Mouse (Mus musculus) layer of hippocampus, postnatal 25 days (tissue): ENCODE measurements around the gene Olfr1148. TPM values are rescaled to one million over a fixed set of nuclear protein-coding genes. Genes with fewer than 3 reads are reported as not detected.

Experiments
- DNase-seq, 2 experiments: peaks; one replicate each; pipeline ENCODE4 v3.0.0; 2022; ENCODE audit warnings: mixed read lengths in 2 of 2, low spot score in 1 of 2; ENCODE audit errors: extremely low spot score in 1 of 2
- total RNA-seq, 2 experiments: library from RNA; stranded (reverse); gene quantifications; 2 replicates each; pipeline ENCODE4 v1.2.3; 2021

Olfr1148 gene
- not detected for total RNA-seq

- no peak for DNase-seq
Measured at GRCm38 (mm10) chr2:87830233-87830632, at the start of gene Olfr1148. TSS of gene Olfr1148 (plus strand) at chr2:87830533.

- no peak for DNase-seq
Measured at GRCm38 (mm10) chr2:87800292-87800691, 30.0 kb upstream of the Olfr1148 start, which contains the start of gene Olfr1143. TSS of gene Olfr1143 (plus strand) at chr2:87800592.

GRCm38 (mm10) chr2:87809522-87809921, 20.8 kb upstream of the Olfr1148 start, which contains the start of gene Olfr1145:
TSS of gene Olfr1145 (plus strand) at chr2:87809822.
- DNase-seq: no peak

GRCm38 (mm10) chr2:87843693-87844092, 13.4 kb downstream of the Olfr1148 start, which contains the start of gene Olfr1150-ps1:
TSS of gene Olfr1150-ps1 (plus strand) at chr2:87843993.
- no peak for DNase-seq

GRCm38 (mm10) chr2:87855562-87855961, 25.2 kb downstream of the Olfr1148 start, which contains the start of gene Olfr1151:
TSS of gene Olfr1151 (plus strand) at chr2:87855862.
- DNase-seq: no peak

- no peak for DNase-seq
Measured at GRCm38 (mm10) chr2:87866192-87866591, 35.9 kb downstream of the Olfr1148 start, which contains the start of gene Olfr1152. TSS of gene Olfr1152 (plus strand) at chr2:87866492.

Other genes with a start within 250 kb of the Olfr1148 start
- gene Olfr1130, start 224.3 kb upstream of the Olfr1148 start, total RNA-seq: not detected
- gene Olfr1131, start 203.4 kb upstream of the Olfr1148 start, total RNA-seq: not detected
- not detected for gene Olfr1132, start 193.0 kb upstream of the Olfr1148 start, total RNA-seq
- not detected for gene Olfr1133, start 183.2 kb upstream of the Olfr1148 start, total RNA-seq
- gene Olfr1134, start 172.1 kb upstream of the Olfr1148 start, total RNA-seq: not detected
- not detected for gene Olfr1135, start 156.9 kb upstream of the Olfr1148 start, total RNA-seq
- not detected for gene Olfr1136, start 136.6 kb upstream of the Olfr1148 start, total RNA-seq
- not detected for gene Olfr1137, start 117.4 kb upstream of the Olfr1148 start, total RNA-seq
- gene Olfr1138, start 90.6 kb upstream of the Olfr1148 start, total RNA-seq: not detected
- gene Olfr1140, start 86.8 kb upstream of the Olfr1148 start, total RNA-seq: not detected
- gene Olfr1141, start 76.5 kb upstream of the Olfr1148 start, total RNA-seq: not detected
- not detected for gene Olfr152, start 51.0 kb upstream of the Olfr1148 start, total RNA-seq
- gene Olfr1143, start 29.9 kb upstream of the Olfr1148 start, total RNA-seq: not detected
- not detected for gene Olfr1145, start 20.7 kb upstream of the Olfr1148 start, total RNA-seq
- not detected for gene Olfr1150-ps1, start 13.5 kb downstream of the Olfr1148 start, total RNA-seq
- gene Olfr1151, start 25.3 kb downstream of the Olfr1148 start, total RNA-seq: not detected
- gene Olfr1152, start 36.0 kb downstream of the Olfr1148 start, total RNA-seq: not detected
- not detected for gene Olfr1153, start 64.4 kb downstream of the Olfr1148 start, total RNA-seq
- not detected for gene Olfr1154, start 74.6 kb downstream of the Olfr1148 start, total RNA-seq
- gene Olfr1155, start 114.6 kb downstream of the Olfr1148 start, total RNA-seq: not detected
- under 1 TPM in 1 of 2 experiments, not detected in 1; 0.14 TPM for gene Olfr1156, start 122.6 kb downstream of the Olfr1148 start, total RNA-seq
- not detected for gene Olfr1157, start 137.8 kb downstream of the Olfr1148 start, total RNA-seq
- not detected for gene Olfr74, start 144.1 kb downstream of the Olfr1148 start, total RNA-seq
- gene Olfr1158, start 159.6 kb downstream of the Olfr1148 start, total RNA-seq: not detected
- gene Olfr1160, start 177.7 kb downstream of the Olfr1148 start, total RNA-seq: not detected
- gene Olfr1161, start 192.2 kb downstream of the Olfr1148 start, total RNA-seq: not detected
- gene Olfr73, start 207.2 kb downstream of the Olfr1148 start, total RNA-seq: not detected
- not detected for gene Olfr1162, start 220.6 kb downstream of the Olfr1148 start, total RNA-seq
- not detected for gene Olfr1163, start 241.3 kb downstream of the Olfr1148 start, total RNA-seq